42 mouse cellular contexts compared by ENCODE assay signal in genomic region chr13:92547093-92547492, GRCm38 (mm10). TPM values are rescaled to one million over a fixed set of nuclear protein-coding genes. Genes with fewer than 3 reads are reported as not detected.
"Had no signal": no experiment of that assay in that cellular context is flagged by ENCODE, and none has a peak within 500 bp of the region (broad histone marks: within the 10 kb centered on the region; RNA-seq: fewer than 3 reads in every experiment).

No protein-coding gene starts in this region.

- H3K9me3 ChIP-seq: hindbrain, embryonic 15.5 days had no signal

- H3K27ac ChIP-seq: heart, embryonic 10.5 days; heart, embryonic 13.5 days; heart, embryonic 15.5 days; hindbrain, embryonic 10.5 days; hindbrain, embryonic 12.5 days; hindbrain, embryonic 13.5 days; hindbrain, embryonic 14.5 days; hindbrain, embryonic 15.5 days; hindbrain, postnatal 0 days; intestine, embryonic 15.5 days; kidney, embryonic 15.5 days; kidney, postnatal 0 days; layer of hippocampus, adult 2 months had no signal

- H3K4me1 ChIP-seq: heart, embryonic 10.5 days; heart, embryonic 12.5 days; heart, embryonic 13.5 days; heart, embryonic 15.5 days; hindbrain, embryonic 10.5 days; hindbrain, embryonic 12.5 days; hindbrain, embryonic 13.5 days; hindbrain, embryonic 15.5 days; intestine, embryonic 15.5 days; kidney, embryonic 15.5 days had no signal

- H3K9ac ChIP-seq: heart, embryonic 12.5 days; heart, embryonic 13.5 days; heart, embryonic 15.5 days; hindbrain, embryonic 12.5 days; hindbrain, embryonic 13.5 days; hindbrain, embryonic 14.5 days; hindbrain, embryonic 15.5 days; intestine, embryonic 15.5 days; kidney, embryonic 15.5 days had no signal

- H3K36me3 ChIP-seq: heart, embryonic 13.5 days; heart, embryonic 15.5 days; hindbrain, embryonic 10.5 days; hindbrain, embryonic 12.5 days; hindbrain, embryonic 13.5 days; hindbrain, embryonic 15.5 days; intestine, embryonic 15.5 days; kidney, embryonic 15.5 days had no signal

- ATAC-seq: hindbrain, embryonic 16.5 days; hindbrain, postnatal 0 days; inflammation-experienced regulatory T-cells, adult 6 months; intestine, embryonic 15.5 days; intestine, embryonic 16.5 days; intestine, postnatal 0 days had no signal

- H3K27me3 ChIP-seq: heart, embryonic 12.5 days; heart, embryonic 13.5 days; heart, embryonic 15.5 days; hindbrain, embryonic 12.5 days; hindbrain, embryonic 13.5 days; hindbrain, embryonic 15.5 days; intestine, embryonic 15.5 days; kidney, embryonic 15.5 days had no signal

- H3K4me3 ChIP-seq: heart, embryonic 10.5 days; heart, embryonic 12.5 days; heart, embryonic 13.5 days; heart, embryonic 15.5 days; hindbrain, embryonic 10.5 days; hindbrain, embryonic 12.5 days; hindbrain, embryonic 13.5 days; hindbrain, embryonic 15.5 days; intestine, embryonic 15.5 days; kidney, embryonic 15.5 days; layer of hippocampus, adult 2 months had no signal

- DNase-seq: heart, postnatal 10 days; heart, postnatal 14 days; heart, postnatal 36 days; heart, postnatal 4 days; kidney, adult 11 months; kidney, adult 18-20 months; kidney, adult 2 months; kidney, adult 8-10 months; kidney, adult 9 months; kidney, postnatal 10 days; kidney, postnatal 14 days; kidney, postnatal 25 days; kidney, postnatal 4 days; layer of hippocampus, adult 9-11 months; layer of hippocampus, postnatal 36 days had no signal

- H3K4me2 ChIP-seq: heart, embryonic 11.5 days; heart, embryonic 12.5 days; heart, embryonic 13.5 days; heart, embryonic 15.5 days; hindbrain, embryonic 12.5 days; hindbrain, embryonic 13.5 days; hindbrain, embryonic 14.5 days; hindbrain, embryonic 15.5 days; intestine, embryonic 15.5 days; kidney, embryonic 15.5 days had no signal

RNA-seq across cellular contexts. Expression of gene Spz1, which starts 28.9 kb away (rescaled TPM):
- polyA plus RNA-seq: heart, embryonic 10.5 days; heart, embryonic 11.5 days; heart, embryonic 12.5 days; heart, embryonic 13.5 days; heart, embryonic 14.5 days; heart, embryonic 15.5 days; heart, embryonic 16.5 days; heart, postnatal 0 days; hindbrain, embryonic 10.5 days; hindbrain, embryonic 11.5 days; hindbrain, embryonic 12.5 days; hindbrain, embryonic 13.5 days; hindbrain, embryonic 14.5 days; hindbrain, embryonic 15.5 days; hindbrain, embryonic 16.5 days; hindbrain, postnatal 0 days; inflammation-experienced regulatory T-cells, adult 6 months; intestine, embryonic 14.5 days; intestine, embryonic 15.5 days; intestine, embryonic 16.5 days; intestine, postnatal 0 days; kidney, embryonic 14.5 days; kidney, embryonic 15.5 days; kidney, embryonic 16.5 days; kidney, postnatal 0 days; large intestine, adult 2 months had no signal
